Mouse (Mus musculus): ENCODE results near the gene Tenm4. TPM values are rescaled to one million over a fixed set of nuclear protein-coding genes. Genes with fewer than 3 reads are reported as not detected.

Gene Tenm4
- total and polyA plus RNA-seq, 3 experiments, result 0.03 to 0.26 (median 0.04) TPM

- Histone ChIP-seq H3K9ac (ENCODE audit: insufficient read depth, low read depth) (no peak overlapping the region), H3K36me3 (replicated peaks in 1 of 2; ENCODE audit: control insufficient read depth in 1 of 2, insufficient read depth in 1 of 2, low read length in 1 of 2) (no peaks in the 10 kb centered on the region), H3K4me2 (ENCODE audit: insufficient read depth, low read depth, poor library complexity, severe bottlenecking) (no peak overlapping the region), H3K4me3 (replicated peaks in 1 of 3; ENCODE audit: low read depth in 2 of 3, low read length in 2 of 3, poor library complexity in 1 of 3) (no peak overlapping the region), H3K4me1 (ENCODE audit: control insufficient read depth in 1 of 2, insufficient read depth in 2 of 2) (peaks cover 2 to 29% of the 10 kb centered on the region in 2 experiments; a peak in 3 of 4 replicates), H3K79me2 (replicated peaks; ENCODE audit: control insufficient read depth, extremely low read depth, insufficient read depth, poor library complexity, severe bottlenecking) (no peaks in the 10 kb centered on the region), H3K9me3 (replicated peaks; ENCODE audit: low read length) (no peaks in the 10 kb centered on the region), H3K27me3 (replicated peaks) (no peaks in the 10 kb centered on the region), H3K27ac (ENCODE audit: insufficient read depth, low read depth) (no peak overlapping the region)
- peak; percentile 34 for DNase-seq (ENCODE audit: extremely low read depth)
- dilution Hi-C loops (cut with MboI; ENCODE audit: extremely low pct_ligation_motif_present, extremely low pct_unique_long_range_greater_than_20kb, low sequenced_read_pairs), result no loop called here
- in situ Hi-C loops (cut with MboI; ENCODE audit: low pct_ligation_motif_present, low pct_unique_long_range_greater_than_20kb, low sequenced_read_pairs), result no loop called here
- TF ChIP-seq BHLHE40 (IDR thresholded peaks at IDR 0.05; ENCODE audit: low read depth, low read length), result peak; percentile 55
- TF ChIP-seq RAD21 (IDR thresholded peaks at IDR 0.05; ENCODE audit: low read depth, low read length), result no peak
- no peak for TF ChIP-seq ZNF384 (IDR thresholded peaks at IDR 0.05; ENCODE audit: low read depth, low read length)
- TF ChIP-seq ELF1 (IDR thresholded peaks at IDR 0.05; ENCODE audit: low read depth, low read length), result peak; percentile 66
Measured at GRCm38 (mm10) chr7:96870473-96870872, 699.4 kb downstream of the Tenm4 start.

- no peak overlapping the region for H3K4me2 ChIP-seq (ENCODE audit: insufficient read depth, low read depth, poor library complexity, severe bottlenecking)
- dilution Hi-C loops (cut with MboI; ENCODE audit: extremely low pct_ligation_motif_present, extremely low pct_unique_long_range_greater_than_20kb, low sequenced_read_pairs) (no loop called here), in situ Hi-C loops (cut with MboI; ENCODE audit: low pct_ligation_motif_present, low pct_unique_long_range_greater_than_20kb, low sequenced_read_pairs) (no loop called here)
- H3K27ac ChIP-seq (ENCODE audit: insufficient read depth, low read depth), result no peak overlapping the region
- no peaks in the 10 kb centered on the region for H3K27me3 ChIP-seq (replicated peaks)
- H3K36me3 ChIP-seq (replicated peaks in 1 of 2; ENCODE audit: control insufficient read depth in 1 of 2, insufficient read depth in 1 of 2, low read length in 1 of 2), result no peaks in the 10 kb centered on the region
- no peak overlapping the region for H3K9ac ChIP-seq (ENCODE audit: insufficient read depth, low read depth)
- no peak for DNase-seq (ENCODE audit: extremely low read depth)
- H3K4me3 ChIP-seq (replicated peaks in 1 of 3; ENCODE audit: low read depth in 2 of 3, low read length in 2 of 3, poor library complexity in 1 of 3), result no peak overlapping the region
- no peaks in the 10 kb centered on the region for H3K9me3 ChIP-seq (replicated peaks; ENCODE audit: low read length)
- H3K79me2 ChIP-seq (replicated peaks; ENCODE audit: control insufficient read depth, extremely low read depth, insufficient read depth, poor library complexity, severe bottlenecking), result no peaks in the 10 kb centered on the region
- TF ChIP-seq RCOR1 (conservative IDR thresholded peaks at IDR 0.05; ENCODE audit: low read depth, low read length), result no peak
- H3K4me1 ChIP-seq (ENCODE audit: control insufficient read depth in 1 of 2, insufficient read depth in 2 of 2), result peaks cover 2 to 29% of the 10 kb centered on the region in 2 experiments; a peak in 3 of 4 replicates
Measured at GRCm38 (mm10) chr7:96871031-96871430, 700.0 kb downstream of the Tenm4 start.

GRCm38 (mm10) chr7:96878511-96879276, 707.6 kb downstream of the Tenm4 start:
- peak; percentile 88 for DNase-seq (ENCODE audit: extremely low read depth)
- peak overlapping the region; percentile 66; the same call in 1 of the 2 replicates for H3K9ac ChIP-seq (ENCODE audit: insufficient read depth, low read depth)
- in situ Hi-C loops (cut with MboI; ENCODE audit: low pct_ligation_motif_present, low pct_unique_long_range_greater_than_20kb, low sequenced_read_pairs), result no loop called here
- no peak overlapping the region for H3K4me3 ChIP-seq (replicated peaks in 1 of 3; ENCODE audit: low read depth in 2 of 3, low read length in 2 of 3, poor library complexity in 1 of 3)
- H3K36me3 ChIP-seq (replicated peaks in 1 of 2; ENCODE audit: control insufficient read depth in 1 of 2, insufficient read depth in 1 of 2, low read length in 1 of 2), result no peaks in the 10 kb centered on the region
- H3K4me2 ChIP-seq (ENCODE audit: insufficient read depth, low read depth, poor library complexity, severe bottlenecking), result peak overlapping the region; percentile 51; the same call in 1 of the 2 replicates
- H3K27ac ChIP-seq (ENCODE audit: insufficient read depth, low read depth), result no peak overlapping the region; the same call in 1 of the 2 replicates
- H3K27me3 ChIP-seq (replicated peaks), result no peaks in the 10 kb centered on the region
- H3K79me2 ChIP-seq (replicated peaks; ENCODE audit: control insufficient read depth, extremely low read depth, insufficient read depth, poor library complexity, severe bottlenecking), result no peaks in the 10 kb centered on the region
- H3K9me3 ChIP-seq (replicated peaks; ENCODE audit: low read length), result no peaks in the 10 kb centered on the region
- H3K4me1 ChIP-seq (ENCODE audit: control insufficient read depth in 1 of 2, insufficient read depth in 2 of 2), result peaks cover 13 to 54% of the 10 kb centered on the region in 2 experiments
- dilution Hi-C loops (cut with MboI; ENCODE audit: extremely low pct_ligation_motif_present, extremely low pct_unique_long_range_greater_than_20kb, low sequenced_read_pairs), result no loop called here
- TF ChIP-seq MAZ (IDR thresholded peaks at IDR 0.05; ENCODE audit: low read depth, low read length) (no peak), NELFE (IDR thresholded peaks at IDR 0.05; ENCODE audit: low read depth, low read length) (no peak), UBTF (IDR thresholded peaks at IDR 0.05; ENCODE audit: low read depth, low read length) (no peak), HCFC1 (IDR thresholded peaks at IDR 0.05; ENCODE audit: low read depth, low read length) (no peak), GABPA (IDR thresholded peaks at IDR 0.05; ENCODE audit: insufficient replicate concordance, low read depth, low read length) (no peak), RAD21 (IDR thresholded peaks at IDR 0.05; ENCODE audit: low read depth, low read length) (no peak), JUND (conservative IDR thresholded peaks at IDR 0.05; ENCODE audit: low read depth, low read length) (no peak), SIN3A (IDR thresholded peaks at IDR 0.05; ENCODE audit: low read length) (no peak), MXI1 (IDR thresholded peaks at IDR 0.05; ENCODE audit: low read depth, low read length) (no peak), CHD2 (IDR thresholded peaks at IDR 0.05; ENCODE audit: low read length) (no peak), RCOR1 (conservative IDR thresholded peaks at IDR 0.05; ENCODE audit: low read depth, low read length) (no peak), MAFK (IDR thresholded peaks at IDR 0.05; ENCODE audit: insufficient replicate concordance, low read length) (no peak), PAX5 (IDR thresholded peaks at IDR 0.05; ENCODE audit: low read length) (no peak), USF2 (conservative IDR thresholded peaks at IDR 0.05; ENCODE audit: low read depth, low read length) (no peak), BHLHE40 (IDR thresholded peaks at IDR 0.05; ENCODE audit: low read depth, low read length) (peak; percentile 41; the same call in 1 of the 2 replicates), ELF1 (IDR thresholded peaks at IDR 0.05; ENCODE audit: low read depth, low read length) (peak; percentile 68), IRF4 (IDR thresholded peaks at IDR 0.05; ENCODE audit: low read depth, low read length) (peak; percentile 65), JUN (IDR thresholded peaks at IDR 0.05; ENCODE audit: insufficient read depth, low read depth, low read length) (no peak), TBP (conservative IDR thresholded peaks at IDR 0.05; ENCODE audit: low read depth, low read length) (no peak), POLR2AphosphoS2 (IDR thresholded peaks at IDR 0.05; ENCODE audit: low read depth, low read length) (no peak), ETS1 (conservative IDR thresholded peaks at IDR 0.05; ENCODE audit: low read depth, low read length) (peak; percentile 64), ZC3H11A (IDR thresholded peaks at IDR 0.05; ENCODE audit: low read depth, low read length) (no peak)

Data from CH12.LX (cell line).